Mouse (Mus musculus) liver, adult (tissue): Measurements from ENCODE around the gene Tgfb3.

ENCODE experiments used
- GATA4 ChIP-seq: IDR thresholded peaks from 2 replicates; pipeline ENCODE4 v1.6.1; 2014; ENCODE audit warnings: mild to moderate bottlenecking, low read length; ENCODE audit not compliant: insufficient replicate concordance

The Tgfb3 gene

DNA sequence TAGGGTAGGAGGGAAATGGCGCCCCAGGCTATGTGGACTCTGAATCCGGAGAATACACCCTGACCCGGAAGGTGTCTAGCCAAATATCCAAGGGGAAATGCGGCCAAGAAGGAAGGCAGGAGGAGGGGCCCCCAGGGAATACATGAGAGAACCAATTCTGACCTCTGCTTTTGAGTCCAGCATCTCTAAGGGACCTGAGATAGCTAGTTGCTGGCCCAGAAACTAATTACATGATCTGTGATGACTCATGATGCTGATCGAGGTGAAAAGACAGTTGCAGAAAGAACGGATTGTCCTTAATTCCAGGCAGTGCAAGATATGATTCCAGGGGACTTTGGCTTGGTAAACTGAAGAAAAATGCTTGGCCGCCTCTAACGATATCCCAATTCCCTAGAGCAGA is 21.9 kb downstream of the Tgfb3 start:
- TF ChIP-seq GATA4, result no peak

GRCm38 (mm10) chr12:86055306-86055705 is 23.5 kb downstream of the Tgfb3 start:
- no peak for TF ChIP-seq GATA4

DNA sequence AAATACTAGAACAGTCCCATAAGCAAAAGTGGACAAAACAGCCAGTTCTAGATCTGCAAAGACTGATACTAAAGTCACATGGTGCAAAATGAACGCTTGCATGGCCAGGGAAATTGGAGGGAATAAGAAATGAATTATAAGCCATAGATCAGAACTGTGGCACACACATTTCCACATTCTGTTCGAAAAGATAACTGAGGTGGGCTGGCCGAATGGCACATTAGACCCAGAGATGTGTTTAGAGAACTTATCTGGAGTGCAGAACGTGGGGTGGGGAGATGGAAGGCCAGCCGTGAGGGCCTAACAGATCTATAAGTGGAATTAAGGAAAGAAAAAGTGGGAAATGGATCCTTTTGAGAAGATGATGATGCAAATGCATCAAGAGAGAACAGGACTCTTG is 27.4 kb downstream of the Tgfb3 start:
- TF ChIP-seq GATA4, result no peak

DNA sequence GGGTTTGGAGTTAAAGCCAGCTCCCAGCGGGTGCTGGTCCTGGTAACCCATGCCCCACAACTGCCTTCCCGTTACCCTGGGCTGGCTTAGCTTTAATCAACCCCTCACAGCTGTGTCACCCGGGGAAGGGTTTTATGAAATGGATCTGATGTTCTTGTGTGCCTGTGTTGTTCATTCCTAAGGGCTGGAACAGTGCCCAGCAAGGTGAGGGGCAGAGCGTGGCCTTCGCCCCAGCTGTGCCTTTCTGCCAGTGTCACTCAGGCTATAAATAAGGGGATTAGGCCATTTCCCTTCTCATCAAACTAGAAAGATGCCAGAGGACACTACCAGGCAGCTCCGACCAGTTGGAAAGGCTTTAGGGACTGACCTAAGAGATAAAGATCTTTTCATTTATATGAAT is 29.0 kb downstream of the Tgfb3 start:
- TF ChIP-seq GATA4, result no peak

GRCm38 (mm10) chr12:86047376-86047775 is 31.5 kb downstream of the Tgfb3 start:
- no peak for TF ChIP-seq GATA4

DNA sequence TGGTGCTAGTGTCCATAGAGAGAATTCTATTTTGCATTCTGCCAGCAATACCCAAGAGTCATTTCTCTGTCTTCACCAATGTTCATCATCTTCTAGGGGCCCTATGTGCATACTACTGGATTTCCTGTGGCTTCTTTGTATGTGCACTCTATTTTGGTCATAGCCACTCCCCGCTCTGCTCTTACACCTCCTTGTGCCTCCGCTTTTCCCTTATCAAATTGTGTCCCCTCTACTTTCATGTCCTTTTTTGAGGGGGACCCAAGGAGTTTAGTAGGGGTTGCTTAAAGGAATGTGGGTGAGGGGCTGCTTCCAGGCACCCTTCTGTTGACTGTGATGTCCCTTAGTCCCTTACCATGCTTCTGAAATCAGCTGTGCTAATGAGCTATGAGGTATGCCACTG is 32.1 kb downstream of the Tgfb3 start:
- TF ChIP-seq GATA4, result no peak

DNA sequence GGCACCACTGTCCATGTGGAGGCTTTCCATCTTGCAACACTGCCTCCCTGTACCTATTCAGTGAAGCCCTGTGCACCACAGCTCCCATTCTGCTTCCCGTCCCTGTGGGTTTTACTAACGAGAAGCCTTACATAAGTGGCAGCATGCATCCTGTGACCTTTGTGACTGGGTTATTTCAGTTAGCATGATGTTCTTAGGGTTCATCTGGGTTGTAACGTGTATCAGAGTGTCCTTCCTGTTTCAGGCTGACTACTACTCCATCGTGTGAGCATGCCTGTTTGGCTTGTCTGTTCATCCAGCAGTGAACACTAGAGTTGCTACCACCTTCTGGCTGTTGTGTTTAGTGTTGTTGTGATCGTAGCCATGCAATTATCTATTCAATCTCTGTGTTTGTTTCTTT is 32.7 kb downstream of the Tgfb3 start:
- TF ChIP-seq GATA4, result no peak

GRCm38 (mm10) chr12:86039751-86040150 is 39.1 kb downstream of the Tgfb3 start:
- no peak for TF ChIP-seq GATA4

GRCm38 (mm10) chr12:86039078-86039477 is 39.8 kb downstream of the Tgfb3 start:
- TF ChIP-seq GATA4, result no peak

DNA sequence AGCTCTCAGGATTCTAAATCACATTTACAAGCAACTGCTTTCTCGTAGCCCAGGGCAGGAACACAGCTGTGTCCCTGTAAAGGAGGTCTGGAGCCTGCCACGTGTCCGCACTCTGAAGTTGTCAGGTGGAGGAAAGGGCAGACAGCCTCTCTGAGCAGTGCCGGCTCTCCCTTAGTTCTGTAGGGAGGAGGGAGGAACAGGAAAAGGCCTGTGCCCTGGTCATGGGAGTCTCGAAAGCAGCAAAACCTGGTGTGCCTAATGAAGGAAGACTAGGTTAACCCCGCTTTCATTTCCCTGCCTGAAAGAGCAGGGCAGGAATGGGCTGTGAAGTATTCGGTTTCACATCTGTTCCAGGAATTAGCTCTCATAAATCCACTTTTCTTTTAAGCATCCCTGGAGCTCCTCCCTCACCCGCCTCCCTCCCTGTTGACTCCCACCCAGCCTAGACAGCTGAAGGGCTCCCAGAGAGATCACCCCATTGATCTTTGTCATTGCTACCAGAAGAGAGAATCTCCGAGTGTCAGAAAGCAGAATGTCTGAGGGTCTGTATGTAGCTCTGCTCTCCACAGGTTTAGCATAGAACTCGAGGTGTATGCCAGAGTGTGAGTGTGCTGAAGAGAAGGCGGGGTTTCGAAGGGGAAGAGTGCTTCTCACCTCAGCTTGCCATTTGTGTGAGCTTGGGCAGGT is 41.5 kb downstream of the Tgfb3 start:
- TF ChIP-seq GATA4, result no peak

DNA sequence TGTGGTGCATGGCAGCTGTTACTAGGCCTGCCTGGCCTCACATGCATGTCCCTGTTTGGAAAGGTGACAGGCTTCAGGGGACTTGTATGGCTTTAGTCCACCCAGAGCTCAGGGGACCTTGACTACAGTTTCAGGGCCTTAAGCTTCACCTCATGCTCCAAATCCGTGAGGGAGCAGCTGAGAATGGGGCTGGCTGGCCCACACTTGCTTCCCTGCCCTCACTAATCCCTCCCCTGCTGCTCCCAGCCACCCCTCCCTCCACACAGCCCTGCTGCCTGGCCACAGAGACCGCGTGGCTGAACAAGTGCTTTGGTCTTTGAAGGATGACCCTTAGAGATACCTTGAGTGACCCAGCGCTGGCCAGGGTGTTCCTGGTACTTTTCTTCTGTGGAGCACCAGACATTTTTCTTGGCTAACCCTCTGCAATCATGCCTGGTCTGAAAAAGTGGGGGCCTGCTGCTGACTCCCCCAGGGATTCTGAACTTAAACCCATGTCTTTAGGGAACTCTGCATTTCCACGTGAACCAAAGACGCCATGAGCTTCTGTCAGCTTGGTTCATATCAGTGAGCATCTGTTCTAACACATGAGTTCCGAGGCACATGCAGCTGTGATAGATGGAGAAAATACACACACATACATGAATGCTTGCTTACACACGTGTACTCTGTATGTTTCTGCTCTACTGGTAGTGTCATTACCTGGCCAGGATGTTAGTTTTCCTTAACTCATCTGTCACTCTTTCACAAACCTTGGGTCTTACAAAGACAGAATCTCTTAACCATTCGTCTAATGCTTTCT is 42.3 kb downstream of the Tgfb3 start:
- TF ChIP-seq GATA4, result no peak

DNA sequence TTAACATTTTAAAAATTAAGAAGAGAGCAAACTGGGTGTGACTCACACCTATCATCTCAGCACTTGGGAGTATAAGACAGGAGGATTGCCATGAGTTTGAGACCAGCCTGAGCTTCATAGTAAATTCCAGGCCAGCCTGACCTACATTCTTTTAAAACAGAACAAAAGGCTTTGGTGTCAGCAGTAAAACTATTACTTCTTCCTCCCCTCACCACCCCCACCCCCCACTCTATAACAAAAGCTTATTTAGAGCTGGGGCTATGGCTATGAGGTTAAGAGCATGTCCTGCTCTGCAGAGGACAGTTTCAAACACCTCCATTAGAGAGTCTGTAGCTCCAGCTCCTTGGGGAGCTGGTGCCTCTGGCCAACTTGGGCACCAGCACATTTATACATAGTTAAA is 43.3 kb downstream of the Tgfb3 start:
- TF ChIP-seq GATA4, result no peak

GRCm38 (mm10) chr12:86030932-86031331 is 47.9 kb downstream of the Tgfb3 start:
- TF ChIP-seq GATA4, result no peak

DNA sequence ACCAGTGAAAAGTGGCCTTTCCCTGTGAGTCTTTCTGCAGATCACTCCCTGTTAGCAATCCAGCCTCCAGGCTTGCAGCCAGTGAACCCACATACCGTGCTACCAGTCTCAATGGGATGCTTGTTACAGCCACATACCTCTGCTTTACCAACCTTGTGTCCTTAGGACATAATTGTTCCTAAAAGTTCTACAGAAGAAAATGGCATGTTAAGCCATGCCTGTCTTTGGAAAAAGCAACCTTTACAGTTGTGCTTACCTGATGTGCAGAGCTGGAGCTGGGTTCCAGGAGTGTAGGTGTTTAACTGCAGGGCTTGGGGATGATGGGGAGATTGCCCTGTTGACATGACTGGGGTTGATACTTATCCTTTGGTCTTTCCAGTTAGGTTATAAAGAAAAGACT is 51.1 kb downstream of the Tgfb3 start:
- TF ChIP-seq GATA4, result no peak

- no peak for TF ChIP-seq GATA4
Measured at GRCm38 (mm10) chr12:86027000-86027399, 51.8 kb downstream of the Tgfb3 start.

DNA sequence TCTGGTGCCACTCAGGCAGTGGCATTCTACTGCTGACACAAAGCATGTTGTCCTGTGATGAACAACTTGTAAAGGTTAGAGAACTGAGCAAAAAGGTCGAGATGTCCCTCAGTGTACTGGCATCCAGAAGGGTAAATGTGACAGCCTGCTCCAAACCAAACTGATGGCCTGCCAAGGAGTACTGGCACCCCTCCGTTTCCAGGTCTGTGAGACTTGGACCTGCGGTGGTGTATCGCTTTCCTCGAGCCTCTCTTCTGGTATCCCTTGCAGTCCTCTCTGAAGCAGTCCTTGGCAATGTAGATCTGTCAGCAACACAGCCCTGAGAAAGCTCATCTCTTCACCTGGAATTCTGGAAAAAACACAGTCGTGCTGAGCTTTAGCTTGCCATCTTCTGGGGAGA is 53.4 kb downstream of the Tgfb3 start:
- TF ChIP-seq GATA4, result no peak

GRCm38 (mm10) chr12:86024426-86024825 is 54.4 kb downstream of the Tgfb3 start:
- TF ChIP-seq GATA4, result no peak

GRCm38 (mm10) chr12:86023081-86023871 is 55.6 kb downstream of the Tgfb3 start:
- no peak for TF ChIP-seq GATA4
